8 mouse cellular contexts compared by ENCODE assay signal in genomic region chr5:38039796-38040195, GRCm38 (mm10). TPM values are rescaled to one million over a fixed set of nuclear protein-coding genes. Genes with fewer than 3 reads are reported as not detected.
DNase-seq lines count a peak whose midpoint lies in the region; ATAC-seq and TF ChIP-seq lines count a peak whose summit lies in the region.

No protein-coding gene starts in this region.

- ATAC-seq in embryonic facial prominence, embryonic 14.5 days (ENCODE audit: low read depth) = no peak
- ATAC-seq in neural tube, embryonic 12.5 days (ENCODE audit: low FRiP score, low read depth) = peak; percentile 31; the same call in 1 of the 2 replicates

- H3K27ac ChIP-seq in liver, adult 2 months (replicated peaks; ENCODE audit: insufficient read depth, low read depth, low read length) = peak overlapping the region; percentile 33
- no peak overlapping the region for H3K27ac ChIP-seq in embryonic facial prominence, embryonic 14.5 days (replicated peaks; ENCODE audit: low read depth, low read length)
- peak overlapping the region; percentile 86 for H3K27ac ChIP-seq in limb, embryonic 10.5 days
- no peak overlapping the region for H3K27ac ChIP-seq in neural tube, embryonic 12.5 days

- no peak for TF ChIP-seq POLR2A in liver, adult 2 months (IDR thresholded peaks at IDR 0.05; ENCODE audit: extremely low read depth, insufficient read depth, low read length)

- H3K9ac ChIP-seq in liver, adult 2 months (ENCODE audit: low read depth, low read length) = peak overlapping the region; percentile 85
- peak overlapping the region; percentile 84 for H3K9ac ChIP-seq in embryonic facial prominence, embryonic 14.5 days (ENCODE audit: low read depth, low read length)
- peak overlapping the region; percentile 73 for H3K9ac ChIP-seq in neural tube, embryonic 12.5 days

- peaks cover 2% of the 10 kb centered on the region; the same call in 1 of the 2 replicates for H3K4me1 ChIP-seq in liver, adult 2 months (ENCODE audit: control insufficient read depth, insufficient read depth, low read length)
- peaks cover 12% of the 10 kb centered on the region for H3K4me1 ChIP-seq in embryonic facial prominence, embryonic 14.5 days (ENCODE audit: control insufficient read depth, insufficient read depth, low read length)
- H3K4me1 ChIP-seq in limb, embryonic 10.5 days = peaks cover 18% of the 10 kb centered on the region
- peaks cover 15% of the 10 kb centered on the region for H3K4me1 ChIP-seq in neural tube, embryonic 12.5 days

- H3K4me2 ChIP-seq in embryonic facial prominence, embryonic 14.5 days (ENCODE audit: low read depth, low read length) = peak overlapping the region; percentile 86
- peak overlapping the region; percentile 83 for H3K4me2 ChIP-seq in neural tube, embryonic 12.5 days (replicated peaks)

- peak overlapping the region; percentile 75 for H3K4me3 ChIP-seq in liver, adult 2 months (ENCODE audit: insufficient read depth, low read depth, low read length)
- H3K4me3 ChIP-seq in embryonic facial prominence, embryonic 14.5 days (ENCODE audit: low read depth, low read length) = peak overlapping the region; percentile 77
- peak overlapping the region; percentile 79 for H3K4me3 ChIP-seq in limb, embryonic 10.5 days
- peak overlapping the region; percentile 84 for H3K4me3 ChIP-seq in neural tube, embryonic 12.5 days

- no peaks in the 10 kb centered on the region for H3K27me3 ChIP-seq in liver, adult 2 months (ENCODE audit: control insufficient read depth, insufficient read depth, low read length)
- H3K27me3 ChIP-seq in embryonic facial prominence, embryonic 14.5 days (replicated peaks; ENCODE audit: control insufficient read depth, insufficient read depth, low read length) = no peaks in the 10 kb centered on the region
- no peaks in the 10 kb centered on the region for H3K27me3 ChIP-seq in limb, embryonic 10.5 days (ENCODE audit: low read depth, poor library complexity, severe bottlenecking)
- no peaks in the 10 kb centered on the region for H3K27me3 ChIP-seq in neural tube, embryonic 12.5 days (replicated peaks)

- WGBS in liver, adult 2 months = 2% methylated on average over 9 of the region's 9 CpGs
- WGBS in embryonic facial prominence, embryonic 14.5 days = 24% methylated on average over 9 of the region's 9 CpGs
- WGBS in limb, embryonic 10.5 days = 32% methylated on average over 9 of the region's 9 CpGs
- WGBS in neural tube, embryonic 12.5 days = 34% methylated on average over 9 of the region's 9 CpGs

- no peak for TF ChIP-seq CTCF in liver, adult 2 months (IDR thresholded peaks at IDR 0.05; ENCODE audit: low read depth, low read length)

- DNase-seq in liver, adult 2 months (ENCODE audit: extremely low read depth, low read depth, low spot score) = peak; percentile 40
- no peak for DNase-seq in liver
- DNase-seq in embryonic facial prominence, embryonic 14.5 days (ENCODE audit: low spot score) = no peak
- no peak for DNase-seq in limb, embryonic 10.5 days (ENCODE audit: low spot score)
- no peak for DNase-seq in retina, embryonic 14.5 days (ENCODE audit: low spot score)
- no peak for DNase-seq in testis, postnatal 10 days (ENCODE audit: low spot score)
- no peak for DNase-seq in gastrocnemius, postnatal 25 days

- no peaks in the 10 kb centered on the region for H3K9me3 ChIP-seq in embryonic facial prominence, embryonic 14.5 days (ENCODE audit: control insufficient read depth, low read length)
- no peaks in the 10 kb centered on the region for H3K9me3 ChIP-seq in limb, embryonic 10.5 days (replicated peaks)
- no peaks in the 10 kb centered on the region for H3K9me3 ChIP-seq in neural tube, embryonic 12.5 days

- peaks cover 15% of the 10 kb centered on the region; the same call in 1 of the 2 replicates for H3K79me2 ChIP-seq in liver, adult 2 months (ENCODE audit: control insufficient read depth, insufficient read depth, low read length)

- no peaks in the 10 kb centered on the region for H3K36me3 ChIP-seq in liver, adult 2 months (ENCODE audit: control insufficient read depth, insufficient read depth, low read length)
- peaks cover 6% of the 10 kb centered on the region; the same call in 1 of the 2 replicates for H3K36me3 ChIP-seq in embryonic facial prominence, embryonic 14.5 days (ENCODE audit: control insufficient read depth, insufficient read depth, low read length)
- H3K36me3 ChIP-seq in limb, embryonic 10.5 days = peaks cover 15% of the 10 kb centered on the region
- H3K36me3 ChIP-seq in neural tube, embryonic 12.5 days = peaks cover 10% of the 10 kb centered on the region; the same call in 1 of the 2 replicates

RNA-seq across cellular contexts. Expression of gene Stx18, which starts 1.3 kb away (rescaled TPM):
- total RNA-seq in liver, adult 2 months (2014; rRNA removed) = 13.1 and 15.5 TPM in 2 replicates
- 13.4 and 14.9 TPM in 2 replicates for polyA plus RNA-seq in liver, adult 2 months (2012; rRNA removed)
- polyA plus RNA-seq in embryonic facial prominence, embryonic 14.5 days (2014; fragmentation: Nextera tagmentation; extraction: Ambion mirVana) = 43.9 and 45.8 TPM in 2 replicates
- 49.4 and 53.4 TPM in 2 replicates for polyA plus RNA-seq in limb, embryonic 10.5 days (2016; fragmentation: Nextera tagmentation; extraction: Ambion mirVana)
- 40.6 and 43.2 TPM in 2 replicates for polyA plus RNA-seq in neural tube, embryonic 12.5 days (2016; fragmentation: Nextera tagmentation; extraction: Ambion mirVana)
- total RNA-seq in gastrocnemius, postnatal 25 days (2021) = 10 to 100 TPM; 14.5 to 15.8 TPM

Comparison
In these comparisons a context has a peak if more than half of its experiments do, and no peak if none do; other contexts are left out.
1. H3K27ac ChIP-seq: peak in liver, adult 2 months (single experiment) and limb, embryonic 10.5 days (single experiment); none in embryonic facial prominence, embryonic 14.5 days (single experiment) and neural tube, embryonic 12.5 days (single experiment).
2. Peak in every context shown above with its lines, with median percentiles within 50 percentile points of each other: H3K4me3 ChIP-seq and H3K9ac ChIP-seq.